Mouse (Mus musculus): ENCODE measurements at regions not wholly inside any gene's neighbourhood (a gene's known extent, or its start where the extent isn't known, plus 50 kb on each side); places are given as distances from the start of the nearest gene placed in this dataset.

- no peaks in the 10 kb centered on the region for H3K27me3 ChIP-seq (ENCODE audit: control insufficient read depth, insufficient read depth, low read length)
- no peak overlapping the region for H3K9ac ChIP-seq (ENCODE audit: low read length)
- ATAC-seq (ENCODE audit: insufficient number of reproducible peaks, low FRiP score, low TSS enrichment, low read depth) = no peak
- no peak overlapping the region for H3K4me3 ChIP-seq (ENCODE audit: low read depth, low read length)
- no peaks in the 10 kb centered on the region for H3K36me3 ChIP-seq (ENCODE audit: control insufficient read depth, insufficient read depth, low read length)
- no peaks in the 10 kb centered on the region for H3K9me3 ChIP-seq (ENCODE audit: control insufficient read depth, low read length)
- H3K27ac ChIP-seq (replicated peaks; ENCODE audit: low read depth, low read length) = no peak overlapping the region
- no peaks in the 10 kb centered on the region for H3K4me1 ChIP-seq (ENCODE audit: control insufficient read depth, insufficient read depth, low read length)
- no peak overlapping the region for H3K4me2 ChIP-seq (ENCODE audit: low read depth, severe bottlenecking)
- 91% methylated on average over 1 of the region's 1 CpGs for WGBS
- DNase-seq (ENCODE audit: low spot score) = no peak
Measured at GRCm38 (mm10) chr2:117743901-117744300, 367.8 kb upstream of the Thbs1 start.

DNA sequence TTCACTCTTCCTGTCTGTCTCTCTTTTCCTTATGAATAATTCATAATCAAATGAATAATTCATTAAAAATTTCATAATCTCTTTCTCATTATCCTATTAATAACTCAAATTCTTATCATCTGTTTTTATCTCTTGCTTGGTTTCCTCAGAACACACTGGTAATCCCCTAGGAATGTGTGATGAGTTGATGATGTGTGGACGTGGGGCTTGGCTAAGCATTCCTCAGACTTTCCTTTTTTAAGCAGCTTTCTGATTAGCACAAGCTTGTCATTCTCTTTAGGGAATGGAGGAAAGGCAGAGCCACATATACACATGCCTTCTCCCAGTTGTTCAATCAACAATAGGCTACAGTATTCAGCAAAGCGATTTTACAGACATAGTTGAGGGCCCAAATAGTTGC is 365.9 kb upstream of the Thbs1 start:
- no peak for DNase-seq (ENCODE audit: low spot score)
- no peak for ATAC-seq (ENCODE audit: insufficient number of reproducible peaks, low FRiP score, low TSS enrichment, low read depth)
- no peak overlapping the region for H3K4me3 ChIP-seq (ENCODE audit: low read depth, low read length)
- no peak overlapping the region for H3K9ac ChIP-seq (ENCODE audit: low read length)
- WGBS = 82% methylated on average over 2 of the region's 2 CpGs
- no peaks in the 10 kb centered on the region for H3K36me3 ChIP-seq (ENCODE audit: control insufficient read depth, insufficient read depth, low read length)
- H3K27me3 ChIP-seq (ENCODE audit: control insufficient read depth, insufficient read depth, low read length) = no peaks in the 10 kb centered on the region
- H3K27ac ChIP-seq (replicated peaks; ENCODE audit: low read depth, low read length) = no peak overlapping the region
- H3K9me3 ChIP-seq (ENCODE audit: control insufficient read depth, low read length) = no peaks in the 10 kb centered on the region
- no peak overlapping the region for H3K4me2 ChIP-seq (ENCODE audit: low read depth, severe bottlenecking)
- no peaks in the 10 kb centered on the region for H3K4me1 ChIP-seq (ENCODE audit: control insufficient read depth, insufficient read depth, low read length)

GRCm38 (mm10) chr2:117747136-117747535 is 364.5 kb upstream of the Thbs1 start:
- H3K4me2 ChIP-seq (ENCODE audit: low read depth, severe bottlenecking) = no peak overlapping the region
- no peaks in the 10 kb centered on the region for H3K4me1 ChIP-seq (ENCODE audit: control insufficient read depth, insufficient read depth, low read length)
- no peak overlapping the region for H3K9ac ChIP-seq (ENCODE audit: low read length)
- 79% methylated on average over 3 of the region's 3 CpGs for WGBS
- H3K4me3 ChIP-seq (ENCODE audit: low read depth, low read length) = no peak overlapping the region
- no peaks in the 10 kb centered on the region for H3K27me3 ChIP-seq (ENCODE audit: control insufficient read depth, insufficient read depth, low read length)
- H3K36me3 ChIP-seq (ENCODE audit: control insufficient read depth, insufficient read depth, low read length) = no peaks in the 10 kb centered on the region
- DNase-seq (ENCODE audit: low spot score) = no peak
- no peaks in the 10 kb centered on the region for H3K9me3 ChIP-seq (ENCODE audit: control insufficient read depth, low read length)
- H3K27ac ChIP-seq (replicated peaks; ENCODE audit: low read depth, low read length) = no peak overlapping the region
- no peak for ATAC-seq (ENCODE audit: insufficient number of reproducible peaks, low FRiP score, low TSS enrichment, low read depth)

GRCm38 (mm10) chr2:117748892-117749291 is 362.8 kb upstream of the Thbs1 start:
- ATAC-seq (ENCODE audit: insufficient number of reproducible peaks, low FRiP score, low TSS enrichment, low read depth) (no peak), DNase-seq (ENCODE audit: low spot score) (no peak)
- Histone ChIP-seq H3K4me2 (ENCODE audit: low read depth, severe bottlenecking) (no peak overlapping the region), H3K9ac (ENCODE audit: low read length) (no peak overlapping the region), H3K36me3 (ENCODE audit: control insufficient read depth, insufficient read depth, low read length) (no peaks in the 10 kb centered on the region), H3K9me3 (ENCODE audit: control insufficient read depth, low read length) (no peaks in the 10 kb centered on the region), H3K27ac (replicated peaks; ENCODE audit: low read depth, low read length) (no peak overlapping the region), H3K27me3 (ENCODE audit: control insufficient read depth, insufficient read depth, low read length) (no peaks in the 10 kb centered on the region), H3K4me3 (ENCODE audit: low read depth, low read length) (no peak overlapping the region), H3K4me1 (ENCODE audit: control insufficient read depth, insufficient read depth, low read length) (no peaks in the 10 kb centered on the region)
- WGBS = 91% methylated on average over 4 of the region's 4 CpGs

- Histone ChIP-seq H3K4me3 (ENCODE audit: low read depth, low read length) (no peak overlapping the region), H3K27me3 (ENCODE audit: control insufficient read depth, insufficient read depth, low read length) (no peaks in the 10 kb centered on the region), H3K4me1 (ENCODE audit: control insufficient read depth, insufficient read depth, low read length) (no peaks in the 10 kb centered on the region), H3K9me3 (ENCODE audit: control insufficient read depth, low read length) (no peaks in the 10 kb centered on the region), H3K9ac (ENCODE audit: low read length) (no peak overlapping the region), H3K27ac (replicated peaks; ENCODE audit: low read depth, low read length) (no peak overlapping the region), H3K4me2 (ENCODE audit: low read depth, severe bottlenecking) (no peak overlapping the region), H3K36me3 (ENCODE audit: control insufficient read depth, insufficient read depth, low read length) (no peaks in the 10 kb centered on the region)
- no peak for ATAC-seq (ENCODE audit: insufficient number of reproducible peaks, low FRiP score, low TSS enrichment, low read depth)
- DNase-seq (ENCODE audit: low spot score) = no peak
- 72% methylated on average over 1 of the region's 1 CpGs for WGBS
Measured at GRCm38 (mm10) chr2:117759491-117760013, 352.1 kb upstream of the Thbs1 start.

GRCm38 (mm10) chr2:117763631-117764030 is 348.0 kb upstream of the Thbs1 start:
- H3K4me1 ChIP-seq (ENCODE audit: control insufficient read depth, insufficient read depth, low read length) = no peaks in the 10 kb centered on the region
- no peaks in the 10 kb centered on the region for H3K36me3 ChIP-seq (ENCODE audit: control insufficient read depth, insufficient read depth, low read length)
- H3K27me3 ChIP-seq (ENCODE audit: control insufficient read depth, insufficient read depth, low read length) = no peaks in the 10 kb centered on the region
- H3K27ac ChIP-seq (replicated peaks; ENCODE audit: low read depth, low read length) = no peak overlapping the region
- H3K4me2 ChIP-seq (ENCODE audit: low read depth, severe bottlenecking) = no peak overlapping the region
- no peak for DNase-seq (ENCODE audit: low spot score)
- 93% methylated on average over 1 of the region's 1 CpGs for WGBS
- no peaks in the 10 kb centered on the region for H3K9me3 ChIP-seq (ENCODE audit: control insufficient read depth, low read length)
- H3K4me3 ChIP-seq (ENCODE audit: low read depth, low read length) = no peak overlapping the region
- no peak overlapping the region for H3K9ac ChIP-seq (ENCODE audit: low read length)
- ATAC-seq (ENCODE audit: insufficient number of reproducible peaks, low FRiP score, low TSS enrichment, low read depth) = no peak

GRCm38 (mm10) chr2:117765572-117765971 is 346.1 kb upstream of the Thbs1 start:
- 59% methylated on average over 5 of the region's 5 CpGs for WGBS
- no peaks in the 10 kb centered on the region for H3K36me3 ChIP-seq (ENCODE audit: control insufficient read depth, insufficient read depth, low read length)
- no peak for DNase-seq (ENCODE audit: low spot score)
- ATAC-seq (ENCODE audit: insufficient number of reproducible peaks, low FRiP score, low TSS enrichment, low read depth) = no peak
- no peak overlapping the region for H3K4me2 ChIP-seq (ENCODE audit: low read depth, severe bottlenecking)
- H3K9me3 ChIP-seq (ENCODE audit: control insufficient read depth, low read length) = no peaks in the 10 kb centered on the region
- H3K27ac ChIP-seq (replicated peaks; ENCODE audit: low read depth, low read length) = no peak overlapping the region
- H3K9ac ChIP-seq (ENCODE audit: low read length) = no peak overlapping the region
- H3K4me3 ChIP-seq (ENCODE audit: low read depth, low read length) = no peak overlapping the region
- H3K27me3 ChIP-seq (ENCODE audit: control insufficient read depth, insufficient read depth, low read length) = no peaks in the 10 kb centered on the region
- H3K4me1 ChIP-seq (ENCODE audit: control insufficient read depth, insufficient read depth, low read length) = no peaks in the 10 kb centered on the region

DNA sequence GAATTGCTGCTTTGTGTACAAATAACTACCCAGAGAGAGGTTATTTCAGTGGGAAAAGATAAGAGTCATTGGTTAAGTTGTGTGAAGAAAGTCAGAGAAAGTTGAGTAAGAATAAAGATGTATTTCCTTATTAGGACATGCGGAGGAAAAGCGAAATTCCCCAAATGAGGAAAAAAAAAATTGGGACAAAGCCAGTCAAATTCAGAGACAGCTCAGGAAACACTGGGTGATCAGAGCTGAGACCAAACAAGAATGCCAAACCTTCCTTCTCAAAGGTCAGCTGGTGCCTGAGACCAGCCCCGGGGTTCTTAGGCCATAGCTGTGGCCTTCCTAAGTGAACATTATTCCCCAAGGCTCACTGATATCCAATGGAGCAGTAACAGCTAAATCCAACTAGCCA is 345.2 kb upstream of the Thbs1 start:
- no peak for ATAC-seq (ENCODE audit: insufficient number of reproducible peaks, low FRiP score, low TSS enrichment, low read depth)
- no peak for DNase-seq (ENCODE audit: low spot score)
- Histone ChIP-seq H3K4me3 (ENCODE audit: low read depth, low read length) (no peak overlapping the region), H3K27me3 (ENCODE audit: control insufficient read depth, insufficient read depth, low read length) (no peaks in the 10 kb centered on the region), H3K27ac (replicated peaks; ENCODE audit: low read depth, low read length) (no peak overlapping the region), H3K9ac (ENCODE audit: low read length) (no peak overlapping the region), H3K4me2 (ENCODE audit: low read depth, severe bottlenecking) (no peak overlapping the region), H3K9me3 (ENCODE audit: control insufficient read depth, low read length) (no peaks in the 10 kb centered on the region), H3K36me3 (ENCODE audit: control insufficient read depth, insufficient read depth, low read length) (no peaks in the 10 kb centered on the region), H3K4me1 (ENCODE audit: control insufficient read depth, insufficient read depth, low read length) (no peaks in the 10 kb centered on the region)
- WGBS = 88% methylated on average over 3 of the region's 3 CpGs

GRCm38 (mm10) chr2:117769402-117770114 is 342.1 kb upstream of the Thbs1 start:
- DNase-seq (ENCODE audit: low spot score) = no peak
- Histone ChIP-seq H3K4me1 (ENCODE audit: control insufficient read depth, insufficient read depth, low read length) (no peaks in the 10 kb centered on the region), H3K9me3 (ENCODE audit: control insufficient read depth, low read length) (no peaks in the 10 kb centered on the region), H3K27me3 (ENCODE audit: control insufficient read depth, insufficient read depth, low read length) (no peaks in the 10 kb centered on the region), H3K27ac (replicated peaks; ENCODE audit: low read depth, low read length) (no peak overlapping the region), H3K36me3 (ENCODE audit: control insufficient read depth, insufficient read depth, low read length) (no peaks in the 10 kb centered on the region), H3K9ac (ENCODE audit: low read length) (no peak overlapping the region), H3K4me2 (ENCODE audit: low read depth, severe bottlenecking) (no peak overlapping the region), H3K4me3 (ENCODE audit: low read depth, low read length) (no peak overlapping the region)
- ATAC-seq (ENCODE audit: insufficient number of reproducible peaks, low FRiP score, low TSS enrichment, low read depth) = no peak
- 80% methylated on average over 7 of the region's 7 CpGs for WGBS
